Mouse (Mus musculus) right cerebral cortex, adult 18-20 months (tissue): ENCODE measurements around the gene Astn1.

ENCODE experiments used
- DNase-seq: peaks from one replicate; pipeline ENCODE4 v3.0.0; 2022; ENCODE audit warnings: mixed read lengths

Gene Astn1

GRCm38 (mm10) chr1:158633441-158633840 is 271.4 kb downstream of the Astn1 start:
- DNase-seq, result no peak

- no peak for DNase-seq
These were observed 279.2 kb downstream of the Astn1 start for GRCm38 (mm10) chr1:158641306-158641705.

GRCm38 (mm10) chr1:158642247-158642646 is 280.2 kb downstream of the Astn1 start:
- DNase-seq, result no peak

- DNase-seq, result no peak
These were observed 290.7 kb downstream of the Astn1 start for GRCm38 (mm10) chr1:158652799-158653198.

- DNase-seq, result peak; percentile 28
These were observed 291.9 kb downstream of the Astn1 start for GRCm38 (mm10) chr1:158653808-158654520.

GRCm38 (mm10) chr1:158654571-158655205 is 292.6 kb downstream of the Astn1 start:
- DNase-seq, result no peak

GRCm38 (mm10) chr1:158656986-158657385 is 294.9 kb downstream of the Astn1 start:
- no peak for DNase-seq

GRCm38 (mm10) chr1:158666001-158666400 is 303.9 kb downstream of the Astn1 start:
- no peak for DNase-seq

GRCm38 (mm10) chr1:158669971-158670592 is 308.0 kb downstream of the Astn1 start:
- DNase-seq, result peak; percentile 44

- DNase-seq, result no peak
These were observed 325.7 kb downstream of the Astn1 start for GRCm38 (mm10) chr1:158687726-158688125.

GRCm38 (mm10) chr1:158697423-158697822 is 335.4 kb downstream of the Astn1 start:
- DNase-seq, result no peak

- DNase-seq, result no peak
These were observed 335.9 kb downstream of the Astn1 start for GRCm38 (mm10) chr1:158697859-158698569.

GRCm38 (mm10) chr1:158699276-158699675 is 337.2 kb downstream of the Astn1 start:
- no peak for DNase-seq

- DNase-seq, result no peak
These were observed 338.1 kb downstream of the Astn1 start for GRCm38 (mm10) chr1:158700147-158700546.

- no peak for DNase-seq
These were observed 339.3 kb downstream of the Astn1 start for GRCm38 (mm10) chr1:158701336-158701735.

- peak; percentile 30 for DNase-seq
These were observed 351.4 kb downstream of the Astn1 start for GRCm38 (mm10) chr1:158713301-158714095.

GRCm38 (mm10) chr1:158732868-158733496 is 370.9 kb downstream of the Astn1 start:
- peak; percentile 66 for DNase-seq

- DNase-seq, result no peak
These were observed 377.3 kb downstream of the Astn1 start for GRCm38 (mm10) chr1:158739132-158739919.

- DNase-seq, result no peak
These were observed 378.2 kb downstream of the Astn1 start for GRCm38 (mm10) chr1:158740161-158740766.

- peak; percentile 26 for DNase-seq
These were observed 378.9 kb downstream of the Astn1 start for GRCm38 (mm10) chr1:158740949-158741348.
